Mouse (Mus musculus): Measurements from ENCODE around the gene 4933402J07Rik. TPM values are rescaled to one million over a fixed set of nuclear protein-coding genes. Genes with fewer than 3 reads are reported as not detected.

Gene 4933402J07Rik
- polyA plus RNA-seq, 1 experiment from 2014 or later: not detected

DNA sequence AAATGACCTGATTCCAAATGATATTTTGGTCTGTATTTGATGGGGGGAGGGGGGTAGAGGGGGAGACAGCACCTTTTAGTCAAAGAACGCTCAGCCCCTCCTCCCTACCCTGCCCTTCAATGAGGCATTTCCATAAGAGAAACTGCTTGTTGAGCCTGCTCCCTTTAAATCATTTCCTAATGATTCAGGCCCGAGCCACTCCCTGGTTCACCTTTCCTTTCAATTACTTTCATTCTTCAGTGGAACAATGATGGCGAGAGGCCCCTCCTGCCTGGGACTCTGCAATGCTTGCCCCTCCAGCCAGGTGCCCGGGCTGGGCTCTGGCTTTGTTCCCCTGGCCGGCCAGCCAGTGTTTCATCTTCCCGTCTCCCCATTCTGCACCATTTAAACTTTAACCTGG is 66.0 kb downstream of the 4933402J07Rik start:
- Histone ChIP-seq H3K4me3 (replicated peaks) (no peak overlapping the region), H3K9me3 (replicated peaks) (no peaks in the 10 kb centered on the region), H3K4me2 (no peak overlapping the region), H3K27ac (replicated peaks) (no peak overlapping the region), H3K36me3 (no peaks in the 10 kb centered on the region), H3K9ac (replicated peaks) (no peak overlapping the region), H3K27me3 (replicated peaks) (no peaks in the 10 kb centered on the region), H3K4me1 (no peaks in the 10 kb centered on the region)
- 33% methylated on average over 6 of the region's 6 CpGs for WGBS
- no peak for ATAC-seq (ENCODE audit: low FRiP score)

DNA sequence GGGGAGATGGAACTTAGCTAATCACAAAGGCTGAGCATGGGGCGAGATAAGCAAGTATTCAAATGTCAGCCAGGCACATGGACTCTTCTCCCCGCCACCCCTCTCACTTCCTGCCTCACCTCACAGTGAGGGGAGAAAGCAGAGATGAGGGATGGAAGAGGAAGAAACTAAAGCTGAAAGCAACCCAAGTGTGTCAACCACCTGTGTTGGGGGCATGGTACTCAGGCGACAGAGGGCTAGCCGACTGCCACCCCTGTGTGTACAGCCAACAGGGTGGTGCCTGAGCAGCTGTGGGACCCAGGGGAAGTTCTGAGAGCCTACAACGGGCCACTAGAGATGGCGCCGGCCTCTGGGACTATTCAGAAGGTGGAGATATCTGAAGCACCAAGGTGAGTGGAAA is 68.1 kb downstream of the 4933402J07Rik start:
- no peak overlapping the region for H3K4me3 ChIP-seq (replicated peaks)
- H3K9ac ChIP-seq (replicated peaks): no peak overlapping the region
- no peaks in the 10 kb centered on the region for H3K9me3 ChIP-seq (replicated peaks)
- no peak for ATAC-seq (ENCODE audit: low FRiP score)
- WGBS: 90% methylated on average over 7 of the region's 7 CpGs
- H3K27ac ChIP-seq (replicated peaks): no peak overlapping the region
- H3K36me3 ChIP-seq: no peaks in the 10 kb centered on the region
- no peak overlapping the region for H3K4me2 ChIP-seq
- no peaks in the 10 kb centered on the region for H3K27me3 ChIP-seq (replicated peaks)
- H3K4me1 ChIP-seq: no peaks in the 10 kb centered on the region

DNA sequence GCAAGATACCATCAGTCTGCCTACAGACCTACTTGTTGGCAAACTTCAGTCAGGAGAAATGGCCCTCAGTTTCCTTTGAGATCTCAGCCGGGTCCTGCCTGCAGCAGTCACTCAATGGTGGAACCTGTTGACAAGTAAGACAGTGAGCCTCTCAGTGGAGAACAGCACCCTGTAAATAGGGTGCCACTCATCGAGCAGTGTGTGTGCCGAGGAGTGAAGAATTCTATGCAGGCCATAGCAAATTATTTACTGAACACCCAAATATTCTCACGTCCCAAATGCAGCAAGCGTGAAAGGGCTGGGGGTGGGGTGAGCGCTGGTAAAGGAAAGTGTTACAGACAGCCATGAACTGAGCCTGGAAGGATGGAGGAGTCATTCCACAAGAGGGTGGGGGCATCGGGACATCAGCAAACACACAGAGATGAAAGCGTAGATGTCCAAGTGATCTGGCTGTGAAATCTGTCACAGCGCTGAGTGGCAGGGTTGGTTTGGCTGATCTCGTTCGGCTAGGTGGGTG is 72.6 kb downstream of the 4933402J07Rik start:
- H3K4me1 ChIP-seq: no peaks in the 10 kb centered on the region
- WGBS: 87% methylated on average over 11 of the region's 11 CpGs
- H3K4me2 ChIP-seq: no peak overlapping the region
- H3K27ac ChIP-seq (replicated peaks): no peak overlapping the region
- no peaks in the 10 kb centered on the region for H3K9me3 ChIP-seq (replicated peaks)
- H3K9ac ChIP-seq (replicated peaks): no peak overlapping the region
- H3K36me3 ChIP-seq: no peaks in the 10 kb centered on the region
- ATAC-seq (ENCODE audit: low FRiP score): no peak
- H3K27me3 ChIP-seq (replicated peaks): no peaks in the 10 kb centered on the region
- no peak overlapping the region for H3K4me3 ChIP-seq (replicated peaks)

Other genes with a start within 250 kb of the 4933402J07Rik start
- gene Cbln1, start 91.2 kb upstream of the 4933402J07Rik start, polyA plus RNA-seq (2015; fragmentation: Nextera tagmentation; extraction: Ambion mirVana): 20.2 and 25.5 TPM in 2 replicates

Measured in neural tube, embryonic 15.5 days (tissue).